Mouse (Mus musculus) lung, postnatal 0 days (tissue): ENCODE measurements at regions not wholly inside any gene's neighbourhood (a gene's known extent, or its start where the extent isn't known, plus 50 kb on each side); places are given as distances from the start of the nearest gene placed in this dataset.

Experiments
- ATAC-seq: fragments of 200-750 bp; cut with Nextera tagmentation; 2 replicates; pipeline ENCODE4 v1.8.0; 2017; ENCODE audit warnings: moderate library complexity
- DNase-seq: peaks from one replicate; pipeline ENCODE4 v3.0.0-alpha.2; 2016; ENCODE audit warnings: low spot score
- H3K27ac ChIP-seq: fragments of 300-500 bp; sonication (generic); 2 replicates; pipeline ENCODE4 v1.5.1; 2014; ENCODE audit warnings: antibody characterized with exemption, mild to moderate bottlenecking, low read length, mixed read lengths
- H3K27me3 ChIP-seq: fragments of 300-500 bp; sonication (generic); replicated peaks from 2 replicates; pipeline ENCODE4 v1.6.1; 2014; ENCODE audit warnings: low read length, mixed read lengths; ENCODE audit not compliant: insufficient read depth
- H3K36me3 ChIP-seq: fragments of 300-500 bp; sonication (generic); 2 replicates; pipeline ENCODE4 v1.6.1; 2014; ENCODE audit warnings: low read length, mixed read lengths; ENCODE audit not compliant: insufficient read depth
- H3K4me1 ChIP-seq: fragments of 300-500 bp; sonication (generic); 2 replicates; pipeline ENCODE4 v1.6.1; 2014; ENCODE audit warnings: antibody characterized with exemption, low read depth, low read length, mixed read lengths; ENCODE audit not compliant: insufficient read depth
- H3K4me2 ChIP-seq: fragments of 300-500 bp; sonication (generic); replicated peaks from 2 replicates; pipeline ENCODE4 v1.6.1; 2014; ENCODE audit warnings: low read depth, mild to moderate bottlenecking, low read length, moderate library complexity, mixed read lengths
- H3K4me3 ChIP-seq: fragments of 300-500 bp; sonication (generic); 2 replicates; pipeline ENCODE4 v1.5.1; 2014; ENCODE audit warnings: low read depth, low read length
- H3K9ac ChIP-seq: fragments of 300-500 bp; sonication (generic); replicated peaks from 2 replicates; pipeline ENCODE4 v1.6.1; 2014; ENCODE audit warnings: low read depth, mild to moderate bottlenecking
- H3K9me3 ChIP-seq: fragments of 300-500 bp; sonication (generic); 2 replicates; pipeline ENCODE4 v1.6.1; 2016; ENCODE audit warnings: low read length, mixed read lengths
- CTCF ChIP-seq: IDR thresholded peaks from 2 replicates; pipeline ENCODE4 v1.5.1; 2016; ENCODE audit warnings: antibody characterized with exemption, mild to moderate bottlenecking
- EP300 ChIP-seq: IDR thresholded peaks from 2 replicates; pipeline ENCODE4 v1.6.1; 2016; ENCODE audit warnings: antibody characterized with exemption, mild to moderate bottlenecking, control low read depth
- WGBS: fragments of 180-500 bp; shearing (Covaris S2); extraction: QIAGEN DNeasy Blood & Tissue Kit; methylation state at CpG from one replicate; pipeline ENCODE4 v1.1.7; 2014; 5-methylcytosine and 5-hydroxymethylcytosine counted together

DNA sequence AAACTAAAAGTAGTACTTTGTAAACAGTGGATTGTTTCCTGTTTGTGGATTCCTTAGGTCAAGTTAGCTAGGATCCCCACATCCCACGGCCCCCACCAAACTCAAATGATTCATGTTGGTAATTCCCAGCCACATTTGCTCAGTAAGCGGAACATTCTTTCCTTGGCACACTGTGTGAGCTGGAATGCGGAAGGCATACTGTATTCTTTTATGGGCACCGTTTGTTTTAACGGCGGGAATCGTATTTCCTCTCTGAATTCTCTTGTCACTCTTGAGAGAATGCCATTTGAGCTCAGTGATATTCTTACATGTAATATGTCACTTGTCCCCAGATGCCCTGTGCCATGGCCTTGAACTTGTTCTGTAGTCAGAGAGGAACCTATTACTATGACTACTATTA is 189.1 kb upstream of the Gm17509 start:
- H3K4me2 ChIP-seq = no peak overlapping the region
- no peak for TF ChIP-seq EP300
- no peak for TF ChIP-seq CTCF
- ATAC-seq (no peak), DNase-seq (no peak)
- H3K27ac ChIP-seq = no peak overlapping the region
- no peaks in the 10 kb centered on the region for H3K9me3 ChIP-seq
- 46% methylated on average over 7 of the region's 7 CpGs for WGBS
- no peak overlapping the region for H3K4me3 ChIP-seq
- no peaks in the 10 kb centered on the region for H3K36me3 ChIP-seq
- H3K9ac ChIP-seq = no peak overlapping the region
- H3K4me1 ChIP-seq = no peaks in the 10 kb centered on the region
- H3K27me3 ChIP-seq = no peaks in the 10 kb centered on the region

DNA sequence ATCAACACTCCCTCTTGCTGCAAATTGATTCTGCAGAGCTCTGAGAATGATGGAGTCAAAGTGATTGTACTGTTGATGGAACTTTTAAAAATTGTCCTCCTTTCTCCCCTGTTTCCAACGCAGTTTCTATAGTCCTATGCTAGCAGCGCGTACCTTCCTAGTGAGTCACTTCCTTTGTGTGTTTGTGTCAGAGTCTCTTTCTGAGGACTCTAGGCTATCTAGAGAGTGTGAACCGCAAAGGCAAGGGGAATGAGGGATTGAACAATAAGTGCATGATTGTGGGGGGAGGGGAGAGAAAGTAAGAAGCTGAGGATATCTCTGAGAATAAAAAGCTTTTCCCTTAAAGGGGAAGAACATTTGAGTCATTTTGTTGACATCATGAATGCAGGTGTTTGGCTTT is 188.5 kb upstream of the Hcn1 start:
- no peak for ATAC-seq
- H3K9ac ChIP-seq = no peak overlapping the region
- H3K4me2 ChIP-seq = no peak overlapping the region
- H3K4me3 ChIP-seq = no peak overlapping the region
- H3K4me1 ChIP-seq = no peaks in the 10 kb centered on the region
- 63% methylated on average over 4 of the region's 4 CpGs for WGBS
- no peak overlapping the region for H3K27ac ChIP-seq
- no peak for DNase-seq
- no peaks in the 10 kb centered on the region for H3K36me3 ChIP-seq
- TF ChIP-seq CTCF (no peak), EP300 (no peak)
- no peaks in the 10 kb centered on the region for H3K9me3 ChIP-seq
- no peaks in the 10 kb centered on the region for H3K27me3 ChIP-seq

DNA sequence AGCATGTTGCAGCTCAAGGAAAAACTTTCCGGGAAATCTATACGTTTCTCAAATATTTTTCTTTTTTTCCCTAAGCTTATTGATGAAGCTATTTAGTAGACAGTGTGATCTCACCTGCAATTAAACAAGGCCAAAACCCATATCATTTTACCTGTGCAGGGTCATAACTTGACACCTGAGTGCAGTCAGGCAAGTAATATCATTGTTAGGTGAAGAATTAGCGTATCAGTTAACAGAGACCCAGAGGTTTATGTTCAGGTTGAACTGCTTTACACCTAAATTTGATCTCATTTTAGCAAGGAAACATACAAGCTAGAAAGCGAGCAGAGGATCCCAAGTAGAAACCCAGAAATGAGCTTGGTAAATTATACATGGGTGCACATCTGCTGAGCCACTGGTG is 178.6 kb upstream of the Hcn1 start:
- Histone ChIP-seq H3K27me3 (no peaks in the 10 kb centered on the region), H3K9me3 (no peaks in the 10 kb centered on the region), H3K36me3 (no peaks in the 10 kb centered on the region), H3K4me1 (no peaks in the 10 kb centered on the region), H3K4me3 (no peak overlapping the region), H3K9ac (no peak overlapping the region), H3K4me2 (no peak overlapping the region), H3K27ac (no peak overlapping the region)
- ATAC-seq (no peak), DNase-seq (no peak)
- TF ChIP-seq CTCF = no peak
- no peak for TF ChIP-seq EP300
- WGBS = 88% methylated on average over 4 of the region's 4 CpGs

DNA sequence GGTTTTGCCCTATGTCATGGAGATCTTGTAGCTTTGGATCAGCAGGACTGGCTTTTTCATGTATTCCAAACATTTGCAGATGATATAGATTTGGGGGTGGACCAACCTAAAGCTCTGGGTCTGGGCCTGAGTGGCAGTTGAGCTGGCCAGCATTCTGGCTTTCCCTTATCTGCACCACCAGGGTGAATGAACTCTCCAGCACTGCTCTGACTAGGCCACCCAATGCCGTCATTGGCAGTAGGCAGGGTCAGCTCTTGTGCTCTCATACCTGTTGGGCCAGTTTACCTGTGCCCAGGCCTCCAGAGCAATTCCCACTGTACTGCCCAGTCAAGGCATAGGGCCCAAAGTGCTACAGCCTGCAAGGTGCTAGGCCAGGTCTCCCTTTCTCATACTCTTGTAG is 177.1 kb upstream of the Hcn1 start:
- ATAC-seq (no peak), DNase-seq (no peak)
- Histone ChIP-seq H3K4me1 (no peaks in the 10 kb centered on the region), H3K27ac (no peak overlapping the region), H3K4me2 (no peak overlapping the region), H3K27me3 (no peaks in the 10 kb centered on the region), H3K9ac (no peak overlapping the region), H3K36me3 (no peaks in the 10 kb centered on the region), H3K4me3 (no peak overlapping the region), H3K9me3 (no peaks in the 10 kb centered on the region)
- TF ChIP-seq CTCF = no peak
- no peak for TF ChIP-seq EP300
- 80% methylated on average over 1 of the region's 1 CpGs for WGBS

DNA sequence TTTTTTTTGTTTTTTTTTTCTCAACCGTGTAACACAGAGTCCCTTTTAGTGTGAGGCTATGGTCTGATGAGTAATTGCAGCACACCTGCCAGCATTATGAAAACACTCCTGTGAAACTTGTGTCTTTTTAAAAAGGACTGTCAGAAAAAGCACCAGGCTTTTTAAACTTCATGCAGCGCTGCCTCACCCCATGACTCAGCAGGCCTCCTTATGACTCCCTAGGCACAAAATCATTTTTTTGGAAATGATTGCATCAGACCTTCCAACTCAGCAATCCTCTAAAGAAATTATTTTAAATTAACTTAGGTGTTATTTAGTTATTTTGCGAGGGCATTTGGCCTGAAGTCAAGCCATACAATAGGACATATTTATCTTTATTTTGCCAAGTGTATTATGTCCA is 134.7 kb upstream of the Hcn1 start:
- Histone ChIP-seq H3K9me3 (no peaks in the 10 kb centered on the region), H3K4me3 (no peak overlapping the region), H3K27ac (no peak overlapping the region), H3K27me3 (no peaks in the 10 kb centered on the region), H3K9ac (no peak overlapping the region), H3K4me2 (no peak overlapping the region), H3K36me3 (no peaks in the 10 kb centered on the region), H3K4me1 (no peaks in the 10 kb centered on the region)
- ATAC-seq (no peak), DNase-seq (no peak)
- TF ChIP-seq EP300 = no peak
- TF ChIP-seq CTCF = no peak
- WGBS = 73% methylated on average over 3 of the region's 3 CpGs

DNA sequence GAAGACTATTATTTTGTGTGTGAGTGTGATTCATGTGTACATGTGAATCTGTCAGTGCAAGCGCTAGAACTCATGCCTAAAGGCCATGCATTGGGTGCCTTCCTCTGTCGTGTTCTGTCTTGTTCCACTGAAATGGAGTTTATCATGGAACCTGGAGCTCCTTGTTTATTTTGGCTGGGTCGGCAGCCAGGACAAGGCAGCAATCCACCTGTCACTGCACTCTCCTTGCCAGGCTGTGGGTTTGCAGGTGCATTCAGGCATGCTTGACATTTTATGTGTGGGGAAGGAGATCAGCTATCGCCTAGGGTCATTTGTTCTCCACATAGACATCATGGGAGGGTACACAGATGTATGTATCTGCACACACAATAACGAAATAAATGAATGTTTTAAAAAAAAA is 129.4 kb upstream of the Hcn1 start:
- TF ChIP-seq CTCF = no peak
- no peak for TF ChIP-seq EP300
- 59% methylated on average over 5 of the region's 5 CpGs for WGBS
- Histone ChIP-seq H3K4me3 (no peak overlapping the region), H3K36me3 (no peaks in the 10 kb centered on the region), H3K27me3 (no peaks in the 10 kb centered on the region), H3K4me2 (no peak overlapping the region), H3K9ac (no peak overlapping the region), H3K4me1 (no peaks in the 10 kb centered on the region), H3K9me3 (no peaks in the 10 kb centered on the region), H3K27ac (no peak overlapping the region)
- DNase-seq (no peak), ATAC-seq (no peak)

DNA sequence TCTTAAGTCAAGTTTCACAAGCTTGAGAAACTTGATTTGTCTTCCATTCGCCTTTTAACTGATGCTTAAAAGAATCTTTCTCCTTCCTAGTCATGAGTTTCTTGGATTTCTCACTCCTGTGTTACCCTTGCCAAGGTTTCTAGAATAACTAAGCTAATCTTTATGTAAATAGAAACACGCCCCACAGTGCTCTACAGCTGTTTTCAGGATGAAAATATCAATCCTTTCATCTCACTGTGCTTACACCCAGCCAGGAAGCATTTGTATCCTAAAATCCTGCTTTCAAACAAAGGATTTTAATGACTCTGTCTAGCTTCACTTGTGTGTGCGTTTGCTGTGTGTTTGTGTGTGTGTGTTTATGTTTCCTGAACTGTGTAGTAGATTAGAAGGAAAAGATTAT is 119.5 kb upstream of the Hcn1 start:
- TF ChIP-seq EP300 = no peak
- no peak for TF ChIP-seq CTCF
- Histone ChIP-seq H3K27me3 (no peaks in the 10 kb centered on the region), H3K9ac (no peak overlapping the region), H3K4me1 (no peaks in the 10 kb centered on the region), H3K9me3 (no peaks in the 10 kb centered on the region), H3K27ac (no peak overlapping the region), H3K4me3 (no peak overlapping the region), H3K4me2 (no peak overlapping the region), H3K36me3 (no peaks in the 10 kb centered on the region)
- DNase-seq (no peak), ATAC-seq (no peak)
- whole genome bisulfite sequencing = 28% methylated on average over 3 of the region's 3 CpGs
